Mouse (Mus musculus) heart, embryonic 14.5 days (tissue): Measurements from ENCODE around the gene Gimap1. TPM values are rescaled to one million over a fixed set of nuclear protein-coding genes. Genes with fewer than 3 reads are reported as not detected.

Experiments
- ATAC-seq: fragments of 200-750 bp; cut with Nextera tagmentation; 2 replicates; pipeline ENCODE4 v1.8.0; 2017; ENCODE audit warnings: low read depth, moderate TSS enrichment; ENCODE audit not compliant: insufficient number of reproducible peaks, insufficient read depth, low FRiP score
- H3K27ac ChIP-seq, 2 experiments: fragments of 200-500 bp in 1 of 2; fragments of 300-500 bp in 1 of 2; sonication (generic) in 1 of 2; replicated peaks in 1 of 2; 2 replicates each; pipeline ENCODE4 v1.5.1; 2012 to 2014; ENCODE audit warnings: low read depth in 2 of 2, low read length in 2 of 2, control low read depth in 1 of 2, mild to moderate bottlenecking in 1 of 2, mixed read lengths in 1 of 2; ENCODE audit not compliant: control insufficient read depth in 1 of 2, insufficient read depth in 1 of 2
- H3K27me3 ChIP-seq: fragments of 300-500 bp; sonication (generic); 2 replicates; pipeline ENCODE4 v1.6.1; 2014; ENCODE audit warnings: mild to moderate bottlenecking, low read length, control low read depth; ENCODE audit not compliant: control insufficient read depth, insufficient read depth
- H3K36me3 ChIP-seq: fragments of 300-500 bp; sonication (generic); 2 replicates; pipeline ENCODE4 v1.6.1; 2014; ENCODE audit warnings: mild to moderate bottlenecking, control low read depth, low read length, mixed read lengths; ENCODE audit not compliant: control insufficient read depth, insufficient read depth
- H3K4me1 ChIP-seq, 2 experiments: fragments of 200-500 bp in 1 of 2; fragments of 300-500 bp in 1 of 2; sonication (generic) in 1 of 2; 2 replicates each; pipeline ENCODE4 v1.6.1; 2012 to 2014; ENCODE audit warnings: low read length in 2 of 2, control low read depth in 1 of 2, mixed read lengths in 1 of 2; ENCODE audit not compliant: control insufficient read depth in 2 of 2, insufficient read depth in 2 of 2
- H3K4me2 ChIP-seq: fragments of 300-500 bp; sonication (generic); 2 replicates; pipeline ENCODE4 v1.6.1; 2014; ENCODE audit warnings: mild to moderate bottlenecking, low read length
- H3K4me3 ChIP-seq, 2 experiments: fragments of 200-500 bp in 1 of 2; fragments of 300-500 bp in 1 of 2; sonication (generic) in 1 of 2; 2 replicates each; pipeline ENCODE4 v1.5.1; 2012 to 2014; ENCODE audit warnings: low read length in 2 of 2, mild to moderate bottlenecking in 2 of 2, control low read depth in 1 of 2, low read depth in 1 of 2, moderate library complexity in 1 of 2; ENCODE audit not compliant: control insufficient read depth in 1 of 2, insufficient read depth in 1 of 2
- H3K9ac ChIP-seq: fragments of 300-500 bp; sonication (generic); 2 replicates; pipeline ENCODE4 v1.6.1; 2014; ENCODE audit warnings: mild to moderate bottlenecking, low read length
- H3K9me3 ChIP-seq: fragments of 300-500 bp; sonication (generic); 2 replicates; pipeline ENCODE4 v1.6.1; 2016; ENCODE audit warnings: low read length, control low read depth; ENCODE audit not compliant: control insufficient read depth
- WGBS: fragments of 180-500 bp; shearing (Covaris S2); extraction: QIAGEN DNeasy Blood & Tissue Kit; methylation state at CpG from one replicate; pipeline ENCODE4 v1.1.7; 2014; 5-methylcytosine and 5-hydroxymethylcytosine counted together
- polyA plus RNA-seq: library from polyadenylated mRNA; unstranded; fragments of >200 nt; fragmentation: Nextera tagmentation; extraction: Ambion mirVana; gene quantifications from 2 replicates; pipeline ENCODE4 v1.2.1, GENCODE M21; 2014

Gimap1 gene
- polyA plus RNA-seq, 1 experiment from 2014 or later = 27.5 TPM

DNA sequence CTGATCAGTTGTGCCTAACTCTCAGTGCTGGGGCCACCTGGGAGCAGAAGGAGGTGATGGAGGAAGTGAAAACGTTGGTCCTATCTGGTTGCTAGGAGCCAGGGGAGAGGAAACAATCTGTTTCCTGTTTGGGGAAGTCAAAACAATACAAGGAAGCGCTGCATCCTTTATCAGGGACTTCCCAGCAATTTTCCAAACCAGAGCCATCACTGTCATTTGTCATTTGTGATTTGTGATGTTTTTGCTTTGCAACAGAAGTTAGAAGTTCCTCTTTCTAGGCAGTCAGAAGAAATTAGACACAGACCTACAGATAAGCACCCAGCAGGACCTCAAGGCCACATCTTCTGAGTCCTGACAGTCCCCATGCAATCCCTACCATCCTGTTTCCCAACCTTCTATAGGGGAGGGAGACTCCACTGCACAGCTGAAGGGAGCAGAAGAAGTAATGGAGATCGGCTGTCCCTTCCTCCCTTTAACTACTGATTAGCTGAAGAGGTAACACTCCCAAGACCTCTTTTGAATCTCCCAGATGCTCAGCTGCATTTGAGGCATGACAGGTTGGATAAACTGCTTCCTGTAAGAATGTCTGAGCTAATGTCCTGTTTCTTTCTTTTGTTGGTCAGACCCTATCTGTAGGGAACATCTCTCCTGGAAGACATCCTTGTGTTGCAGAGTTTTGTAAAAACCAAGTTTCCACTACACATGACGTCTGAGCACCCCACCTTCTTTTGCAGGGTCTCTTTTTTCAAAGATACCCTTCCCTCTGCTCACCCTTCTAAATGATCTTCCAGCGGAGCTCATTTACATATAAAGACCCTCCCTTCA lies 38.4 kb upstream of the Gimap1 start:
- 39% methylated on average over 5 of the region's 5 CpGs for WGBS
- Histone ChIP-seq H3K9ac (no peak overlapping the region), H3K27ac (peak overlapping the region; percentile 70 to 87), H3K9me3 (no peaks in the 10 kb centered on the region), H3K36me3 (peaks cover 13% of the 10 kb centered on the region; the same call in 1 of the 2 replicates), H3K4me3 (no peak overlapping the region), H3K4me1 (no peaks in the 10 kb centered on the region), H3K4me2 (no peak overlapping the region), H3K27me3 (no peaks in the 10 kb centered on the region)
- ATAC-seq = peak; percentile 74

GRCm38 (mm10) chr6:48702146-48702545 lies 36.7 kb upstream of the Gimap1 start:
- WGBS = 78% methylated on average over 7 of the region's 7 CpGs
- no peak overlapping the region for H3K4me3 ChIP-seq
- no peak for ATAC-seq

DNA sequence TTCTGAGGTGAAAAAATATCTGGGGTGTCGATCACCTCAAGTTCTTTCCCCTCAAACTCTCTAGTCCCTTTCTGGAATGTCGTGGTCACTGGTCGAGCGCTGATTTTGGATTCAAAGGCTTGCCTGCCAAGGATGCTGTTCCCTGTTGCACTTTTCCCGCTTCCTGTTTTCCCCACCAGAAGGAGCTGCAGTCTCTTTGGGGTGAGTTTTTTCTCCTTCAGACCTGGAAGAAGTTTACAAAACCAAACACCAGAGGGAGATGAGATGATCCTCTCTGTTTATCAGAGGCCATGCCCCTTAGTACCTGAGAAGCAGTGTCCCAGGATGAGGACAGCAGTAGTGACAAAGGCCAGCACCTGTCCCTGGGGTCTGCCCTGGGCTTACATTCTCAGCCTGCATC lies 36.3 kb upstream of the Gimap1 start:
- Histone ChIP-seq H3K4me3 (no peak overlapping the region), H3K9me3 (no peaks in the 10 kb centered on the region), H3K36me3 (peaks cover 13% of the 10 kb centered on the region; the same call in 1 of the 2 replicates), H3K4me1 (no peaks in the 10 kb centered on the region), H3K4me2 (no peak overlapping the region), H3K27me3 (no peaks in the 10 kb centered on the region), H3K9ac (no peak overlapping the region), H3K27ac (peak overlapping the region in 1 of 2 experiments; percentile 70; a peak in 3 of 4 replicates)
- ATAC-seq = no peak
- 61% methylated on average over 5 of the region's 5 CpGs for WGBS

More at GRCm38 (mm10) chr6:48702146-48702545, 36.7 kb upstream of the Gimap1 start:
- Histone ChIP-seq H3K36me3 (peaks cover 13% of the 10 kb centered on the region; the same call in 1 of the 2 replicates), H3K9me3 (no peaks in the 10 kb centered on the region), H3K4me2 (no peak overlapping the region), H3K27ac (peak overlapping the region in 1 of 2 experiments; percentile 70; a peak in 3 of 4 replicates), H3K4me1 (no peaks in the 10 kb centered on the region), H3K9ac (no peak overlapping the region), H3K27me3 (no peaks in the 10 kb centered on the region)

GRCm38 (mm10) chr6:48704146-48704545 lies 34.7 kb upstream of the Gimap1 start:
- ATAC-seq = no peak
- Histone ChIP-seq H3K4me3 (no peak overlapping the region), H3K27ac (no peak overlapping the region), H3K36me3 (peaks cover 13% of the 10 kb centered on the region; the same call in 1 of the 2 replicates), H3K4me1 (no peaks in the 10 kb centered on the region), H3K9me3 (no peaks in the 10 kb centered on the region), H3K27me3 (no peaks in the 10 kb centered on the region), H3K9ac (no peak overlapping the region), H3K4me2 (no peak overlapping the region)

GRCm38 (mm10) chr6:48706130-48706529 lies 32.7 kb upstream of the Gimap1 start:
- Histone ChIP-seq H3K36me3 (peaks cover 13% of the 10 kb centered on the region; the same call in 1 of the 2 replicates), H3K9ac (peak overlapping the region; percentile 55), H3K4me2 (peak overlapping the region; percentile 34), H3K4me1 (no peaks in the 10 kb centered on the region), H3K9me3 (0 out of 2 replicates have a peak, but pooled peaks cover 2% of the 10 kb centered on the region), H3K4me3 (peak overlapping the region; percentile 7 to 19), H3K27me3 (no peaks in the 10 kb centered on the region), H3K27ac (peak overlapping the region; percentile 60 to 65; a peak in 3 of 4 replicates)
- 33% methylated on average over 3 of the region's 3 CpGs for WGBS
- ATAC-seq = no peak

GRCm38 (mm10) chr6:48718455-48718854 lies 20.4 kb upstream of the Gimap1 start, which contains the start of the genes Gm28053 and Gimap7:
Gm28053 (plus strand) TSS chr6:48718607.
Gimap7 (plus strand) TSS chr6:48718621.
- Histone ChIP-seq H3K4me2 (no peak within 1 kb of the TSS), H3K36me3 (no peaks in the 10 kb centered on the region), H3K9ac (no peak within 1 kb of the TSS), H3K27ac (no peak within 1 kb of the TSS), H3K9me3 (no peaks in the 10 kb centered on the region), H3K27me3 (no peaks in the 10 kb centered on the region), H3K4me1 (no peaks in the 10 kb centered on the region), H3K4me3 (no peak within 1 kb of the TSS)
- 54% methylated on average over 2 of the region's 2 CpGs for WGBS
- no peak for ATAC-seq

DNA sequence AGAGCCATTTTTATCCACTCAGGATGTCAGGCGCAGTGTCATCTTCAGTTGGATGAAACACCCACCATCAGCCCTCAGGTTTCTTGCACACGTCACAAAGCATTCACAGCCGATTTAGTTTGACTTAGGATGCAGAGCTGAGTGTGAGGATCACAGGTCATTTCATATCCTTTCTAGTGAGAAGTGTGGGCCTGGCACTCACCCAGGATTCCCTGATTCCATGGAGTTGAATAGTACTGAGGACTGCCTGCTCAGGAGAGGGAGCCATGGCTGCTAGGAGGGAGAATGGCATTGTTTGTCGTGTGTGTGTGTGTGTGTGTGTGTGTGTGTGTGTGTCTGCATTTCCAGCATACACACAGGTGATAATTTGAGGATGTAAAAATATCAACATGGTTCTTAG lies 18.5 kb upstream of the Gimap1 start:
- whole genome bisulfite sequencing = 69% methylated on average over 4 of the region's 4 CpGs
- H3K36me3 ChIP-seq = no peaks in the 10 kb centered on the region
- H3K4me2 ChIP-seq = no peak overlapping the region
- H3K9ac ChIP-seq = no peak overlapping the region
- no peaks in the 10 kb centered on the region for H3K9me3 ChIP-seq
- H3K27ac ChIP-seq = no peak overlapping the region
- no peak overlapping the region for H3K4me3 ChIP-seq
- H3K4me1 ChIP-seq = peaks cover 0 to 3% of the 10 kb centered on the region in 2 experiments; a peak in 1 of 4 replicates
- no peaks in the 10 kb centered on the region for H3K27me3 ChIP-seq
- no peak for ATAC-seq
